Mouse (Mus musculus): ENCODE measurements around the gene Emp1. TPM values are rescaled to one million over a fixed set of nuclear protein-coding genes. Genes with fewer than 3 reads are reported as not detected.

The Emp1 gene
- 56.3 and 67.2 TPM in 2 replicates for polyA plus RNA-seq (2015; fragmentation: Nextera tagmentation; extraction: Ambion mirVana)

DNA sequence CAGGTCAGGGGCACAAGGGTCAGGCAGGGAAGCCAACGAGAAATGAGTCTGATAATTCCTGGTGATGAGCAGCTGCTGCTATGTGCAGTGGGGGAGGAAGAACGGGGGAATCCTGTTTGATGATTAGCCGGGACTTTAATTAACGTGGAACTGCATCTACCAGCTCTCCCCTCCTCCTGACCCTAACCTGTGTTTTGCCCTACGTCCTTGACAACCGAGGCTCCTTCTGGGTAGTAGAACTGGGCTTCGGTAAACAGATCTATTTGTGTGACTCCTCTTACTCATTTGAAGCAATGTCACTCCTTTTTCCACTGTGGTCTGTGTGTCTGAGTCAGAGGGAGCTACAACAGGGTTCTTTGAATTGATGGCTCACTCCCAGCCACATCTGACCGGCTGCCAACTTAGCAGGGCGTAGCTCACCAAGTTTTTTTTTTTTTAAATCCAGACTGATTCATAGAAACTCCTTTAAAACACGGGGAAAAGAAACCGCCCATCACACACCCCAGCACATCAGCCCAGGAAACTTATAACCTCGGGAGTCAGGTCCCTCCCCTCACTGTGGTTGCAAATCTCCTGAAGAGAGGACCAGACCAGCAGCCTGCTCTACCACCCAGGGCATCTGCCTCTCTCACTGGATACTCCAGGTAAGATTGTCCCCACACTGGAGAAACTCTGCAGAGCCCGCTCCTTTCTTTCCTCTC lies at the start of gene Emp1:
Emp1 (plus strand) TSS at position 87 of the 701 bp plus-strand sequence.
- Histone ChIP-seq H3K36me3 (ENCODE audit: insufficient read depth, low read length) (no peaks in the 10 kb centered on the region; the same call in 1 of the 2 replicates), H3K27ac (ENCODE audit: low read length) (peak within 1 kb of the TSS; percentile 96), H3K4me3 (ENCODE audit: low read length) (peak within 1 kb of the TSS; percentile 55), H3K27me3 (ENCODE audit: insufficient read depth, low read length) (no peaks in the 10 kb centered on the region), H3K4me2 (replicated peaks; ENCODE audit: low read depth, low read length) (peak within 1 kb of the TSS; percentile 54), H3K9me3 (ENCODE audit: low read length) (no peaks in the 10 kb centered on the region), H3K9ac (replicated peaks; ENCODE audit: low read length) (peak within 1 kb of the TSS; percentile 70), H3K4me1 (ENCODE audit: insufficient read depth, low read length) (peaks cover 56% of the 10 kb centered on the region)
- peak; percentile 62 for ATAC-seq (ENCODE audit: low FRiP score, low TSS enrichment)
- 8% methylated on average over 13 of the region's 13 CpGs for WGBS

DNA sequence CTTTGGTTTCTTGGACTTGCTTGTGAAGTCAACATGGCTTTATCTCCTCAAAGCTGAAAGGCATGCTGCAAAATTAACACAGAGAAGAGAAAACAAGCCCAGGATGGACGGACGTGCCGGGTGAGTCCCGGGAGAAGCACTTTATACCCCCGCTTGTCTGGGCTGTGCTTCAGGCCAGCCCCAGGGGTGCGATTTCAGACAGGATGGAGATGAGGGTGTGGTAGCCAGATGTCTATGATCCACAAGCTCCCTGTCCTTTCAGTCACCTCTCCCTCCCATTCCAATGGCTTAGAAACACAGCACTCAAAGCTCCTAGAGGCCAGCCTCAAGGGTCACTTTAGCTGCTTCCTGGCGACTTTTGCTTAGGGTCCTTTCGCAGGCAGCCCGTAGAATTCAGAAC lies 48.4 kb upstream of the Emp1 start:
- 37% methylated on average over 9 of the region's 9 CpGs for WGBS
- no peak overlapping the region for H3K9ac ChIP-seq (replicated peaks; ENCODE audit: low read length)
- ATAC-seq (ENCODE audit: low FRiP score, low TSS enrichment), result no peak
- H3K27me3 ChIP-seq (ENCODE audit: insufficient read depth, low read length), result no peaks in the 10 kb centered on the region
- no peak overlapping the region for H3K4me2 ChIP-seq (replicated peaks; ENCODE audit: low read depth, low read length)
- peaks cover 11% of the 10 kb centered on the region for H3K4me1 ChIP-seq (ENCODE audit: insufficient read depth, low read length)
- H3K4me3 ChIP-seq (ENCODE audit: low read length), result no peak overlapping the region
- peaks cover 2% of the 10 kb centered on the region; the same call in 1 of the 2 replicates for H3K9me3 ChIP-seq (ENCODE audit: low read length)
- H3K27ac ChIP-seq (ENCODE audit: low read length), result no peak overlapping the region
- H3K36me3 ChIP-seq (ENCODE audit: insufficient read depth, low read length), result no peaks in the 10 kb centered on the region

DNA sequence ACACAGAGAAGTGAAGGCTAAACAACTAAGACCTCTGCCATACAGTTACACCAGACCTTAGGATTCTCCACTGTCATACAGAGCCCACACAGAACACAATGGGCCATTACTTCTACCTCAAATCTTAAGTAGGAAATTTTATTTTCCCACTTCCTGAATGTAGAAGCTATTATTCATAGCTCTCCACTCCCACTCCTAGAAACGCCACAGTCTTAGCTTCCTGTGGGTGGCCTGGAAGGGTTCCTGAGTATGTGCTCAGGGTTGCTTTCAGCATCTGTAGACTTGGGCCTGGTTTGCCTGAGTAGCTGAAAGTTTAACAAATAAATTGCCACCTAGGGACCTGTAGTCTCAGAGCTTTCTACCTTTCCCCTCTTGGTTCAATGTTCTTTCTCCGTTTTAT lies 46.2 kb upstream of the Emp1 start:
- Histone ChIP-seq H3K4me2 (replicated peaks; ENCODE audit: low read depth, low read length) (no peak overlapping the region), H3K27me3 (ENCODE audit: insufficient read depth, low read length) (no peaks in the 10 kb centered on the region), H3K4me3 (ENCODE audit: low read length) (no peak overlapping the region), H3K27ac (ENCODE audit: low read length) (0 out of 2 replicates have a peak overlapping the region, but pooled peaks have one; percentile 49), H3K4me1 (ENCODE audit: insufficient read depth, low read length) (peaks cover 11% of the 10 kb centered on the region), H3K9ac (replicated peaks; ENCODE audit: low read length) (no peak overlapping the region), H3K9me3 (ENCODE audit: low read length) (no peaks in the 10 kb centered on the region), H3K36me3 (ENCODE audit: insufficient read depth, low read length) (no peaks in the 10 kb centered on the region)
- ATAC-seq (ENCODE audit: low FRiP score, low TSS enrichment), result peak; percentile 35; the same call in 1 of the 2 replicates
- WGBS, result 52% methylated on average over 2 of the region's 2 CpGs

DNA sequence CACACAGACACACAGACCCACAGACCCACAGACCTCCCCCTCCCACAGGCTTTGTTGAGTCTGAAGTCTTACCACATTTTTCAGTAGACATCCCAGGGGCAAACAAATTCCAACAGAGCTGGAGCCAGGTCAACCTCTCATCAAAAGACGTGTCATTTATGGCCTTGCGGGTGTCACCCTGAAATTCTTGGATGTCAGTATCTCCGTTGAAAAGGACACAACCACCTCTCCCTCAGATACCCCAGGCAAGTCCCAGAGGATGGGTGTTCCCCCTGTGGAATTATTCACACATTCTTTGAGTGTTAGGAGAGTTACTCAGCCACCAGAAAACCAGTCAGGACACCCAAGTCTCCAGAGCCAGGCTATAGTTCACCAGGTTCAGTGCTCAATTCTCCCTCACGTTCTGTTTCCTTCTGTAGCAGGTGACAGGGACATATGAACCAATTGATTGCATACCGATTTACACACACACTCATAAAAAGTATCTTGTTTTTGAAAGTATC lies 42.9 kb upstream of the Emp1 start:
- Histone ChIP-seq H3K4me3 (ENCODE audit: low read length) (no peak overlapping the region), H3K4me2 (replicated peaks; ENCODE audit: low read depth, low read length) (no peak overlapping the region), H3K4me1 (ENCODE audit: insufficient read depth, low read length) (peaks cover 18% of the 10 kb centered on the region), H3K36me3 (ENCODE audit: insufficient read depth, low read length) (no peaks in the 10 kb centered on the region), H3K9ac (replicated peaks; ENCODE audit: low read length) (no peak overlapping the region), H3K27me3 (ENCODE audit: insufficient read depth, low read length) (no peaks in the 10 kb centered on the region), H3K9me3 (ENCODE audit: low read length) (no peaks in the 10 kb centered on the region), H3K27ac (ENCODE audit: low read length) (no peak overlapping the region)
- ATAC-seq (ENCODE audit: low FRiP score, low TSS enrichment), result no peak
- 54% methylated on average over 5 of the region's 5 CpGs for WGBS

DNA sequence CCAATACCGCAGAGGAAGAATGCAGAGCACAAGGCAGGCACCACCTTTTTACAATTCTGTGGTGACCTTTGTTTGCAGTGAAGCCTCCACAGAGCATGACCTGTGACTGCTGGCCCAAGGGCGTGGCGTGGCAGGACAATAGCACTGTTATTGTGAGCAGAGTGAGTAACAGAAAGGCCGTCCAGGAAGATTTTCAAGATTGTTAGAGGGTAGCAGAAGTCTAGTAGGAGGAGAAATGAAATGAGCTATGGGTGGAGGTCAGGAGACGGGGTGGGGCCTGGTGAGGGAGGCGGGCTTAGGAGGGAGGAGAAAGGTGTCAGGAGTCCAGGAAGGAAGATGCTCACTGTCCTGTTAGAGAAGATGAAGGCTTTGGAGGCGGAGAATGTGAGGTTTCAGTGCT lies 39.6 kb upstream of the Emp1 start:
- H3K4me3 ChIP-seq (ENCODE audit: low read length), result no peak overlapping the region
- peak overlapping the region; percentile 38; the same call in 1 of the 2 replicates for H3K4me2 ChIP-seq (replicated peaks; ENCODE audit: low read depth, low read length)
- H3K36me3 ChIP-seq (ENCODE audit: insufficient read depth, low read length), result no peaks in the 10 kb centered on the region
- H3K27me3 ChIP-seq (ENCODE audit: insufficient read depth, low read length), result no peaks in the 10 kb centered on the region
- peak overlapping the region; percentile 83 for H3K27ac ChIP-seq (ENCODE audit: low read length)
- peaks cover 16% of the 10 kb centered on the region for H3K4me1 ChIP-seq (ENCODE audit: insufficient read depth, low read length)
- peak overlapping the region; percentile 49 for H3K9ac ChIP-seq (replicated peaks; ENCODE audit: low read length)
- no peaks in the 10 kb centered on the region for H3K9me3 ChIP-seq (ENCODE audit: low read length)
- peak; percentile 17; the same call in 1 of the 2 replicates for ATAC-seq (ENCODE audit: low FRiP score, low TSS enrichment)
- WGBS, result 66% methylated on average over 7 of the region's 7 CpGs

DNA sequence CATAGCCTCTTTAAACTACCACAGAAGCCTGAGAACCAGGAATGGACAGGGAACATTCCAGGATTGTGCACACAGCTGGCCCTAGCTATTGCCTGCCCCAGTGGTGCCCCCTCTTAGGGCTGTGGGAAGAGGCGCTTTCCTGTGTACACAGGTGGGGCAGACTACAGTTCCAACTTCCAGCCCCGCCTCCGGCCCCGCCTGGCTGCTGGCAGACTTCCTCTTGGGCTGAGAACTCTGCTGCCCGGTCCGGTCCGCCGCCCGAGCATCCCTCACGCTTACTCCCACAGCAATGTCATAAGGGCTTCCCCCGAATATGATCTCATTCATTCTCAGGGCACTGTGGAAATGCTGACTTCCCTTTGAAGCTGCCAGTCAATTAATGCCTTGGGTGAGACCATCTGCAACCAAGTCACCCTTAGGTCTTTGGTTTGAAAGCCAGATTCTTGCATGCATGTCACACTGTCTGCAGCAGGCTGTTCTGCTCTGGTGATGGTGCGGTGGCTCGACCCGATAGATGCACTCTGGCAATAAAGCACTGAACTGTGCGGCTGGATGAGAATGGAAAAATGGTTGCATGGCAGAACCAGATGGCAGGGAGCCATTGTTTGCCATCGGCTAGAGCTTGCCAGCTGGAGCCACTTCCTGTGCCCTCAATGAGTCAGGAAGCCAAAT lies 38.9 kb upstream of the Emp1 start:
- H3K27ac ChIP-seq (ENCODE audit: low read length), result peak overlapping the region; percentile 83
- H3K27me3 ChIP-seq (ENCODE audit: insufficient read depth, low read length), result no peaks in the 10 kb centered on the region
- H3K9me3 ChIP-seq (ENCODE audit: low read length), result no peaks in the 10 kb centered on the region
- WGBS, result 21% methylated on average over 16 of the region's 16 CpGs
- peak overlapping the region; percentile 38 for H3K4me2 ChIP-seq (replicated peaks; ENCODE audit: low read depth, low read length)
- no peaks in the 10 kb centered on the region for H3K36me3 ChIP-seq (ENCODE audit: insufficient read depth, low read length)
- H3K4me1 ChIP-seq (ENCODE audit: insufficient read depth, low read length), result peaks cover 16% of the 10 kb centered on the region
- H3K4me3 ChIP-seq (ENCODE audit: low read length), result no peak overlapping the region
- peak overlapping the region; percentile 49; the same call in 1 of the 2 replicates for H3K9ac ChIP-seq (replicated peaks; ENCODE audit: low read length)
- ATAC-seq (ENCODE audit: low FRiP score, low TSS enrichment), result peak; percentile 93

DNA sequence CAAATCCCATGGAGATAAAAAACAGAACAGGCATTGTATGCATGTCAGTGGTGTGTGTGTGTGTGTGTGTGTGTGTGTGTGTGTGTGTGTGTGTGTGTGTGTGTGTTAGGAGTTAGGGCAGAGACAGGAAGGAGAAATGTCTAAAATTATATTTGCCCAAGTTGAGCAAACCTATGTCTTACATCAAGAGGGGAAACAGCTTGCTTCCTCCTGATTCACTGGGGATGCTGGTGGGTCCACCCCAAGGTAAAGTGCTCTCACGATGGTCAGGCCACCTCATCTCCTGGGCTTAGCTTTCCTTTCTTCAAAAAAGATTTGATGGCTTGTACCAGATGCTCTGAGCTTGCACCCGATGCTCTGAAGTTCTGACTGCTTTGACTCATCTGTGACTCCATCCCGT lies 38.2 kb upstream of the Emp1 start:
- H3K4me2 ChIP-seq (replicated peaks; ENCODE audit: low read depth, low read length), result no peak overlapping the region
- no peaks in the 10 kb centered on the region for H3K36me3 ChIP-seq (ENCODE audit: insufficient read depth, low read length)
- WGBS, result 74% methylated on average over 3 of the region's 3 CpGs
- H3K9ac ChIP-seq (replicated peaks; ENCODE audit: low read length), result no peak overlapping the region
- H3K4me1 ChIP-seq (ENCODE audit: insufficient read depth, low read length), result peaks cover 16% of the 10 kb centered on the region
- H3K27ac ChIP-seq (ENCODE audit: low read length), result no peak overlapping the region
- no peak for ATAC-seq (ENCODE audit: low FRiP score, low TSS enrichment)
- H3K27me3 ChIP-seq (ENCODE audit: insufficient read depth, low read length), result no peaks in the 10 kb centered on the region
- H3K9me3 ChIP-seq (ENCODE audit: low read length), result no peaks in the 10 kb centered on the region
- H3K4me3 ChIP-seq (ENCODE audit: low read length), result no peak overlapping the region

DNA sequence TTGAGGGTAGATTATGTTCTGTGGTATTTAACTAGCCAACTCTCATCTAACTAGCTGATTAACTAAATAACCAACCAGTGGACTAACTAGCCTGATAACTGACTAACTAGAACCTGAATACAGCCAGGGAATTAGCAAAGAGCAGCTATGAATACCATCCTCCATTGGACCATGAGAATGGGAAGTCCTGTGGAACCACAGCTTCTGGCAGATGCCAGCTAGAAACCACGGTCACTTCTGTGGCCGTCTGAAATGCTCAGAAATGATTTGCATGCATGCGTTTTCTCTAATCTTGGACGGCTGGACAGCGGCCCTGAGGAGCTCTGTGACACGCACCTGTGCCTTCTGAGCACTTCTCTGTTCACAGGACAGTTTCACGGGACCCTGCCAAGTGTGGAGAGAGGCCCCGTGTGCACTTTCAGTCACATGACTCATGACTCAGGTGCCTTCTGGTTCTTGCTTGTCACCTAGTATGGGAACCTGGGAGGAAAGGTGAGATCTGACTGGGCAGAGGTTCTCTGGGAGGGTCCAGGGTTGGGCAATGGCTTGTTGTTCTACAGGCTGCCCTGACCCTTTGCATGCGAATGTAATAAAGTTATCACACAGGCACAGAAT lies 37.6 kb upstream of the Emp1 start:
- Histone ChIP-seq H3K27ac (ENCODE audit: low read length) (peak overlapping the region; percentile 35; the same call in 1 of the 2 replicates), H3K9me3 (ENCODE audit: low read length) (no peaks in the 10 kb centered on the region), H3K9ac (replicated peaks; ENCODE audit: low read length) (no peak overlapping the region), H3K36me3 (ENCODE audit: insufficient read depth, low read length) (no peaks in the 10 kb centered on the region), H3K4me3 (ENCODE audit: low read length) (no peak overlapping the region), H3K27me3 (ENCODE audit: insufficient read depth, low read length) (no peaks in the 10 kb centered on the region), H3K4me2 (replicated peaks; ENCODE audit: low read depth, low read length) (no peak overlapping the region), H3K4me1 (ENCODE audit: insufficient read depth, low read length) (peaks cover 16% of the 10 kb centered on the region)
- WGBS, result 52% methylated on average over 9 of the region's 9 CpGs
- ATAC-seq (ENCODE audit: low FRiP score, low TSS enrichment), result no peak

DNA sequence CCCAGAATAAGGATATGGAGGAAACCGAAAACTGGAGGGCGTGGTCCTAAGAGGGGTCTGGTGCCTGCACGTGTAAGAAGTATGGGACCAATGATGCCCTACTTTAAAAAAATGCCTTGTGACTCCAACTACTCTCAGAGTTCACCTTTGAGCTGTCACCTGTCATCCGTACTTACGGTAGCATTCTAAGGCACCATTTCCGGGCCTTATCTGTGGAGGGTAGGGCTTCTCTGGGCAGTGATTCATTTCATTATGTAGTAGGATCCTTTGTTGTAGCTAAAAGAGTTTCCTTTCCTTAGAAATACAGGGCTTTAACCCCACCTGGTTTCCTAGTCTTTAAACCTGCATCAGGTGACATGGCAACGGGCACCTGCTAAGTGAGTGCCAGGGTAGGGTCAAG lies 35.5 kb upstream of the Emp1 start:
- ATAC-seq (ENCODE audit: low FRiP score, low TSS enrichment), result no peak
- H3K4me3 ChIP-seq (ENCODE audit: low read length), result no peak overlapping the region
- 83% methylated on average over 7 of the region's 7 CpGs for WGBS
- H3K27ac ChIP-seq (ENCODE audit: low read length), result no peak overlapping the region
- no peaks in the 10 kb centered on the region for H3K27me3 ChIP-seq (ENCODE audit: insufficient read depth, low read length)
- H3K4me1 ChIP-seq (ENCODE audit: insufficient read depth, low read length), result peaks cover 16% of the 10 kb centered on the region
- H3K36me3 ChIP-seq (ENCODE audit: insufficient read depth, low read length), result no peaks in the 10 kb centered on the region
- H3K9me3 ChIP-seq (ENCODE audit: low read length), result no peaks in the 10 kb centered on the region
- no peak overlapping the region for H3K9ac ChIP-seq (replicated peaks; ENCODE audit: low read length)
- no peak overlapping the region for H3K4me2 ChIP-seq (replicated peaks; ENCODE audit: low read depth, low read length)

Data from kidney, embryonic 16.5 days (tissue).